Mouse (Mus musculus) bone marrow, adult 2 months (tissue): Measurements from ENCODE around the gene Tmprss4. TPM values are rescaled to one million over a fixed set of nuclear protein-coding genes. Genes with fewer than 3 reads are reported as not detected.

ENCODE experiments used
- H3K27ac ChIP-seq: fragments of 200-500 bp; 2 replicates; pipeline ENCODE4 v1.5.1; 2012; ENCODE audit warnings: low read depth, mild to moderate bottlenecking, control low read depth, inconsistent platforms, low read length; ENCODE audit not compliant: control insufficient read depth, poor library complexity, insufficient read depth
- H3K4me1 ChIP-seq: fragments of 200-500 bp; 2 replicates; pipeline ENCODE4 v1.6.1; 2011; ENCODE audit warnings: low read length; ENCODE audit not compliant: control insufficient read depth, insufficient read depth
- H3K4me3 ChIP-seq: fragments of 200-500 bp; replicated peaks from 2 replicates; pipeline ENCODE3; 2011; ENCODE audit warnings: mild to moderate bottlenecking, low read depth, low read length, control low read depth; ENCODE audit not compliant: control insufficient read depth
- CTCF ChIP-seq: fragments of 200-500 bp; IDR thresholded peaks from 2 replicates; pipeline ENCODE4 v1.5.1; 2011; ENCODE audit warnings: low read length, control low read depth; ENCODE audit not compliant: control insufficient read depth, insufficient read depth
- POLR2A ChIP-seq: fragments of 200-500 bp; IDR thresholded peaks from 2 replicates; pipeline ENCODE4 v1.6.1; 2011; ENCODE audit warnings: low read depth, mild to moderate bottlenecking, control low read depth, low read length, borderline replicate concordance; ENCODE audit not compliant: control insufficient read depth
- WGBS: fragments of 180-500 bp; shearing (Covaris S2); methylation state at CpG from one replicate; pipeline ENCODE4 v1.1.7; 2018; 5-methylcytosine and 5-hydroxymethylcytosine counted together
- polyA plus RNA-seq: library from polyadenylated mRNA; stranded (reverse); fragments of >200 nt; gene quantifications from 2 replicates; pipeline ENCODE4 v1.2.4, GENCODE M21; 2011; ENCODE audit warnings: low replicate concordance; ENCODE audit not compliant: missing spikeins, insufficient read depth, insufficient read length

The Tmprss4 gene
- polyA plus RNA-seq, 1 experiment: not detected

DNA sequence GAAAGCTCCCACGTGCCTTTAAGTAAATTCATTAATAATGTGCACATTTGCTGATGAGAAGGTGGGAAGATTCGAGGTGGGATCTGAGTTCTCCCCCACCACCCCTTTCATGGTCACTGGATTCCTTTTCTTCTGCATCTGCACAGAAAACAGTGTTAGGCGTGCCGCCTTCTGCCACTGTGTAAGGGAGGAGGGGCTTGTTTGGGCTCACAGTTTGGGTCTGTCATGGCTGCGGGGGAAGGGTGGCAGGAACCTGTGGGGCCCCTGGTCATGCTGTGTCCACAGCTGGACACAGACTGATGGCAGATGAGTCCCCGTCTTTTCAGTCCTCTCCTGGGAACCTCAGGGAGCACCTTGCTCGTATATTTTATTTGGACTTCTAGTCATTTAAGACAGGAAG lies 32.9 kb upstream of the Tmprss4 start:
- TF ChIP-seq POLR2A: no peak
- TF ChIP-seq CTCF: no peak
- H3K27ac ChIP-seq: no peak overlapping the region
- WGBS: 68% methylated on average over 7 of the region's 7 CpGs
- H3K4me1 ChIP-seq: peaks cover 4% of the 10 kb centered on the region; the same call in 1 of the 2 replicates
- H3K4me3 ChIP-seq: no peak overlapping the region

- TF ChIP-seq CTCF: no peak
- TF ChIP-seq POLR2A: no peak
- Histone ChIP-seq H3K27ac (peak overlapping the region; percentile 52), H3K4me3 (no peak overlapping the region), H3K4me1 (peaks cover 2% of the 10 kb centered on the region; the same call in 1 of the 2 replicates)
- WGBS: 24% methylated on average over 6 of the region's 6 CpGs
Observed at GRCm38 (mm10) chr9:45235668-45236227, 31.9 kb upstream of the Tmprss4 start.

- Histone ChIP-seq H3K27ac (no peak overlapping the region), H3K4me1 (no peaks in the 10 kb centered on the region), H3K4me3 (no peak overlapping the region)
- WGBS: 43% methylated on average over 8 of the region's 8 CpGs
- TF ChIP-seq CTCF (no peak), POLR2A (no peak)
Observed at GRCm38 (mm10) chr9:45229359-45229758, 25.5 kb upstream of the Tmprss4 start.

- no peak overlapping the region for H3K27ac ChIP-seq
Observed at GRCm38 (mm10) chr9:45221567-45221966, 17.7 kb upstream of the Tmprss4 start.

GRCm38 (mm10) chr9:45219644-45220043 lies 15.8 kb upstream of the Tmprss4 start:
- WGBS: 66% methylated on average over 3 of the region's 3 CpGs
- Histone ChIP-seq H3K4me1 (no peaks in the 10 kb centered on the region; the same call in 1 of the 2 replicates), H3K4me3 (no peak overlapping the region), H3K27ac (no peak overlapping the region)
- no peak for TF ChIP-seq POLR2A
- TF ChIP-seq CTCF: no peak

More at GRCm38 (mm10) chr9:45221567-45221966, 17.7 kb upstream of the Tmprss4 start:
- WGBS: 7% methylated on average over 6 of the region's 6 CpGs
- Histone ChIP-seq H3K4me3 (no peak overlapping the region), H3K4me1 (no peaks in the 10 kb centered on the region; the same call in 1 of the 2 replicates)
- TF ChIP-seq POLR2A (no peak), CTCF (peak; percentile 94)

DNA sequence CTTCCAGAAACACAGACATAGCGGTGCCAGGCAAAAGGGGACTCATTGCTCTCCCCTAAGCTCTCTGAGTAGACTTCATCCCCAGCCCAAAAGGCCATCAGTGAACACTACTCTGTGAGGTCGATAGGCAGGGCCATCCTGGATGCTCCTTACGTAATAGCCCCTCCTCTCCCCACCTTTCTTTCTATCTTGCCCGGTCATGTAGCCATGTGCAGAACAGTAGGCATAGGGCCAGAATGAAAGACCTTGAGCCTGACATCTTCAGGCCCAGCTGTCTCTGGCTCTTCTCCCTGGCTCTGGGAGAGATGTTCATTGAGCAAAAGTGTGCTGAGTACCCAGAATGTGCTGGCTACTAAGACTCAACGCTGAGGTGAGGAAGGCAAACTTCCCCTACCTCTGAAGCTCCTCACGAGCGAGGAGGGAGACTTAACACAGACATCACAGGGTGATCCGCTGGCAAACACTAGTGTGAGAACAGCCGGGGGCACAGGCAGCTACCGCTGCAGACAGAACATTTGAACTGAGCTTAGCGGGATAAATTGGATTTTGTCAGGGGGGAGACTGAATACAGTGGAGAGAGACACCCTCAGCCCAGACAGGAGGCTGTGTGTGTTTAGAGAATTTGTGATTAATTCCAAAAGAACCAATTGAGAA lies 11.8 kb upstream of the Tmprss4 start:
- WGBS: 70% methylated on average over 11 of the region's 11 CpGs
- no peaks in the 10 kb centered on the region for H3K4me1 ChIP-seq
- H3K4me3 ChIP-seq: no peak overlapping the region
- H3K27ac ChIP-seq: no peak overlapping the region
- no peak for TF ChIP-seq POLR2A
- TF ChIP-seq CTCF: no peak

GRCm38 (mm10) chr9:45212001-45212400 lies 8.1 kb upstream of the Tmprss4 start:
- no peak overlapping the region for H3K4me3 ChIP-seq
- no peak for TF ChIP-seq CTCF
- TF ChIP-seq POLR2A: no peak
- no peaks in the 10 kb centered on the region for H3K4me1 ChIP-seq
- WGBS: 77% methylated on average over 6 of the region's 6 CpGs
- no peak overlapping the region for H3K27ac ChIP-seq

DNA sequence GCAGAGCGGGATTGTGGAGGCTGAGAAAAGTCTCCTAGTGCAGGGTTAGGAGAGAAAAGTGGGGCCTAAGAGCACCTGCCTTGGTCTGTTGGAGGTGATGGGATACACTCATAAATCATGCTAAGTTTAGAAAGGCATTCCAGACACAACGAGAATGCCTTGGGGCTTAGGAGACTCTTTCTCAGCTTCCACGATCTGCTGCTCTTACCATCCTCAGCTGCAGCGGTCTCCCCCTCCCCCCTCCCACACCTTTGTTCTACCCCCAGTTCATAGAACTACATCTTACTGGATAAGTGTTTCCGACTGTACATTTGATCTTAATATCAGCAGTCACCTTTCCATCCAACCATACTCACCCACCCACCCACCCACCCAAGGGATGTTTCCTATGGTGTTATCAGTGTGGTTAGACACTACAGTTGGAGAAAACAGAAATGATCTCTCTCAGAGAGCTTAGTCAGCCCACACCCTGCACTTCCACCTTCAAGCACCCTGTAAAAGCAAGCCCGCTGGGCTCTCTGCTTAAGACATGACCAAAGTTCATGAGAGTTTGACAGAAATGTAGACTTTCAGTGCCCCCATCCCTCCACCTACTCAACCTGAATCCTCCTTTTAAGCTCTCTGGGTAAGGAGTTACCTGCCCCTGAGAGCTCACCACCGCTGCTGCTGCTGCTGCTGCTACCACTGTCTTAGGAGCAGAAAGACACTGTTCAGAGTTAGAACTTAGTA lies 3.3 kb upstream of the Tmprss4 start:
- Histone ChIP-seq H3K4me1 (peaks cover 2% of the 10 kb centered on the region), H3K4me3 (no peak overlapping the region), H3K27ac (no peak overlapping the region)
- TF ChIP-seq POLR2A: no peak
- no peak for TF ChIP-seq CTCF
- WGBS: 68% methylated on average over 7 of the region's 7 CpGs
